Mouse (Mus musculus): ENCODE results near the gene Wasf3.
A peak's percentile ranks its signal among the peaks of the same experiment; 100 is the strongest.
"Not testable (repeated sequence)": the region's sequence is repeated elsewhere in the genome, so short reads cannot be mapped to it uniquely, and the experiment has no call there.

The Wasf3 gene

GRCm38 (mm10) chr5:146384935-146385591 is at the start of gene Wasf3:
TSS of gene Wasf3 (plus strand) at chr5:146384985.
- peak; percentile 90 for DNase-seq

- peak; percentile 41 for DNase-seq
These were observed 46.7 kb upstream of the Wasf3 start for GRCm38 (mm10) chr5:146338064-146338463.

- no peak for DNase-seq
These were observed 44.7 kb upstream of the Wasf3 start for GRCm38 (mm10) chr5:146340037-146340436.

- no peak for DNase-seq
These were observed 39.7 kb upstream of the Wasf3 start for GRCm38 (mm10) chr5:146344911-146345686.

- DNase-seq, result no peak
These were observed 37.7 kb upstream of the Wasf3 start for GRCm38 (mm10) chr5:146347081-146347480.

- DNase-seq, result peak; percentile 25
These were observed 35.6 kb upstream of the Wasf3 start for GRCm38 (mm10) chr5:146349183-146349582.

- no peak for DNase-seq
These were observed 34.0 kb upstream of the Wasf3 start for GRCm38 (mm10) chr5:146350784-146351183.

GRCm38 (mm10) chr5:146352006-146352405 is 32.8 kb upstream of the Wasf3 start:
- DNase-seq, result no peak

GRCm38 (mm10) chr5:146360386-146360785 is 24.4 kb upstream of the Wasf3 start:
- DNase-seq, result no peak

GRCm38 (mm10) chr5:146362711-146363110 is 22.1 kb upstream of the Wasf3 start:
- DNase-seq, result no peak

GRCm38 (mm10) chr5:146368356-146368755 is 16.4 kb upstream of the Wasf3 start:
- DNase-seq, result no peak

- DNase-seq, result no peak
These were observed 15.8 kb upstream of the Wasf3 start for GRCm38 (mm10) chr5:146368971-146369370.

GRCm38 (mm10) chr5:146370794-146371193 is 14.0 kb upstream of the Wasf3 start:
- no peak for DNase-seq

- no peak for DNase-seq
These were observed 11.5 kb upstream of the Wasf3 start for GRCm38 (mm10) chr5:146373238-146373637.

- DNase-seq, result no peak
These were observed 8.2 kb upstream of the Wasf3 start for GRCm38 (mm10) chr5:146376601-146377000.

- DNase-seq, result no peak
These were observed 4.7 kb upstream of the Wasf3 start for GRCm38 (mm10) chr5:146380041-146380440.

- DNase-seq, result no peak
These were observed 2.5 kb upstream of the Wasf3 start for GRCm38 (mm10) chr5:146382268-146382667.

GRCm38 (mm10) chr5:146383401-146383800 is 1.4 kb upstream of the Wasf3 start:
- DNase-seq, result no peak

- DNase-seq, result no peak
These were observed 1.2 kb downstream of the Wasf3 start for GRCm38 (mm10) chr5:146385989-146386388.

- no peak for DNase-seq
These were observed 2.1 kb downstream of the Wasf3 start for GRCm38 (mm10) chr5:146386906-146387305.

GRCm38 (mm10) chr5:146394563-146394962 is 9.8 kb downstream of the Wasf3 start:
- no peak for DNase-seq

- no peak for DNase-seq
These were observed 12.5 kb downstream of the Wasf3 start for GRCm38 (mm10) chr5:146397253-146397652.

- DNase-seq, result no peak
These were observed 13.8 kb downstream of the Wasf3 start for GRCm38 (mm10) chr5:146398386-146399115.

GRCm38 (mm10) chr5:146401012-146401411 is 16.2 kb downstream of the Wasf3 start:
- DNase-seq, result not testable (repeated sequence)

Measured in cerebellum, adult 8-10 months (tissue).